Mouse (Mus musculus) spleen, postnatal 10 days (tissue): Measurements from ENCODE around the gene Clmp.
A peak's percentile ranks its signal among the peaks of the same experiment; 100 is the strongest.

Experiments
- DNase-seq, 2 experiments: peaks; one replicate each; pipeline ENCODE4 v3.0.0; 2021 to 2022; ENCODE audit warnings: low spot score in 2 of 2

Gene Clmp

GRCm38 (mm10) chr9:40685801-40686420 lies at the start of gene Clmp:
Clmp (plus strand) TSS chr9:40685962.
- no peak for DNase-seq

GRCm38 (mm10) chr9:40636054-40636453 lies 49.7 kb upstream of the Clmp start:
- DNase-seq: peak; percentile 24 to 71

DNA sequence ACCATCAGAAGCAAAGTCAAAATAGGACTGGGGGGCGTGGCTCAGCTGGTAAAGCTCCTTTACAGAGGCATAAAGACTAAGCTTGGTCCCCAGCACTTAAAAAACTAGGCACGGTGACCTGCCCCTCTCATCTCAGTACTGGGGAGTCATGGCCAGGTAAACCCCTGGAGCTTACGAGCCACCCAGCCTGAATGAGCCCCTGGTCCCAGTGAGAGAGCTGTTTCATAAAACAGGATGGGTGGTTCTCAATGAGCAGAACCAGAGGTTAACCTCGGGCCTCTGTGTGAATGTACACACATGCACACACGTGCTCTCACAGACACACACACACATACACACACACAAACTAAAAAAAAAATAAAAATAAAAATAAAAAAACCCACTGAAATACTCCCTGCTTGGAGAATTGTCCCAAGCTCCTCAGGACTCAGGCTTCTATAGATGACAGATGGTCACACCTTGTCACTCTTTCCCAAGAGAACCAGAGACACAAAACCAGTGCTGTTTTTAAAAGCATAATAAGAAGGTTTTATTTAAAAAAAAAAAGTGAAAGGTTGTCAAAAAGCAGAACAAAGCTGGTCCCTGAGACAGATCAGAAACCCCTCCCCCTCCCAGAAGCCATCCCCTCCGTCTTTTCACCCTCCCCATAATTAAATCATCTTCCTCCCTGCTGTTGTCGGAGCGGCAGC lies 47.9 kb upstream of the Clmp start:
- no peak for DNase-seq

DNA sequence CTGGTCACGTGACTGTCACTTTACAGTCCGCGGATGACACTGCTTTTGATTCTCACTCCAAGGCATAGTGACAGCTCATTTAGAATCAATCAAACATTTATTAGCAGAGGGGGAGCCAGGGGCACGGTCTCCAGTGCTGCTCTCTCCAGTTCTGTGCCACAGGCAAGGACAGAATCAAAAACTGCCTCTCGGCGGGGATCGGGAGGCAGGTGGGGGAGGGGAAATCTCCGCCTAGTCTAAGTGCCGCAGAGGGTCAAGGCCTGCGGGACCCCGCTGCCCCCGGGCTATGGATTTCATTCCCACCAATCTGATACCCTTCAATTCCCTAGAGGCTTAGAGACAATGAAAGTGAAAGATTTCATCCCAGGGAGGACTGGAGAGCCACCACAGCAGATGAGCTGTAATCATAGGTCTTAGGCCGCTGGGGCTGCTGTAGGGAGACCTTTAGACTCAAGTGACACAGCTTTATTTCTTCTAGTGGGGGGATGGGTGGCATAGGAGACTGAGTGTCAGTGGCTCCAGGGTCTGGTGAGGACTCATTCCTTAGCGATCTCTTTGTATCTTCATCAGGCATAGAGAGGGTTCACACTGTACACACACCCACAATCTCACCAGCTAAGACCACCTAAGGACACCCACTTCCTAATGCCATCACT lies 47.2 kb upstream of the Clmp start:
- peak; percentile 15 to 36 for DNase-seq

- no peak for DNase-seq
Observed at GRCm38 (mm10) chr9:40639536-40640187, 46.1 kb upstream of the Clmp start.

- no peak for DNase-seq
Observed at GRCm38 (mm10) chr9:40641318-40641717, 44.4 kb upstream of the Clmp start.

- DNase-seq: no peak
Observed at GRCm38 (mm10) chr9:40642470-40643220, 43.1 kb upstream of the Clmp start.

DNA sequence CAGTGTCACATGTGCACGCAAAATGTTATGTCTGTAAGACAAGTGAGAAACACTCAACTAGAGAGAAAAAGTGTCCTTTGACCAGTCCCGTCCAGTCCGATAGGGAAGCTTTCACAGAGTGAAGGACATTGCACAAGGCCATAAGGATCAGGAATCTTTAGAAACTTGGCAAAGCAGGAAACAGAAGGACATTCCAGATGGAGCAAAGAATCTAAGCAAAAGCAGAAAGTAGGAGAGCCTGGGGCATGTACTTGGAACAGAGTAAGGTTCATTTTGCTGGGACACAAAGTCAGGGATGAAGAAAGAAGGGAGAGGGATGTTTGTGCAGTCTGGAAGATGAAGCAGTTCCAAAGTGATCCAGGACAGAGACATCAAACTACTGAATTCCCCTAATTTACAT lies 36.3 kb upstream of the Clmp start:
- DNase-seq: no peak

- no peak for DNase-seq
Observed at GRCm38 (mm10) chr9:40649983-40650382, 35.8 kb upstream of the Clmp start.

- DNase-seq: no peak
Observed at GRCm38 (mm10) chr9:40651239-40651859, 34.4 kb upstream of the Clmp start.

GRCm38 (mm10) chr9:40652757-40653156 lies 33.0 kb upstream of the Clmp start:
- DNase-seq: no peak

DNA sequence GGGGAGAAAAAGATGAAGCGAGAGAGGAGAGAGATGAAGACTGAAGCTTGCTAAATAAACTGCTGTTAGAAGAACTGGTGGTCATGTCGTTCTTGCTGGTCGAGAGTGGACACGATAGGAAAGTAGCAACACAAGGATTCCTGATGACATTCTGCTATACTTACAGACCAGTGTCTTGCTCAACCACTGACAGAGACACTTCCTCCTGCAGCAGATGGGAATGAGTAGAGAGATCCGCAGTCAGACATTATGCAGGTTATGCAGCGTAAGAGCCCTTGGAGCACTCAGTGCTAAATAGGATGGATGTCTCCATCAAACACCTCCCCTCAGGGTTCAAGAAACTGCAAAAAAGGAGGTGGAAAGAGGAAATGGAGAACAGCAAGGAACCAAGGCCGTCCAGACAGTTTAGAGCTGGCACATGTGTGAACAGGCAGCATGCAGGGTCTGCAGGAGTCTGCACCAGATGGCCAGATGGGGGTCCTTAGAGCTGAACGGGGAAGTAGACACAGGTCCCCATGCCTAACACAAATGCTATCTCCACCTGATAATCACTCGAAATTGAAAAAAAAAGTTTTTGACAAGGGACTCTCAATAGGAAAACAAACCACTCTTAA lies 19.5 kb upstream of the Clmp start:
- DNase-seq: no peak

DNA sequence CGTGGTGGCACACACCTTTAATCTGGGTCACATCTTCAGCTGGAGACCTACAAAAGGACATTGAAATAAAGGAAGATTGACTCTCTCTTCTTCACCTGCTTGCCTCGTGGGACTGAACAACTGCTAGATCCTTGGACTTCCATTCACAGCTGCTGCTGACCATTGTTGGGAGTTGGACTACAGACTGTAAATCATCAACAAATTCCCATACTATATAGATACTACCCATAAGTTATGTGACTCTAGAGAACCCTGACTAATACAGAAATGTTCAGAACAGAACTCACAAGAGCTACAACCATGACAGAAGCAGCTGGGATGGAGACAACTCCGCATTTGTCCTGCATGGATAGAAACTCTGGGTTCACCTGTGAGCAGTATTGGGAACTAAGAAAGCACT lies 15.4 kb upstream of the Clmp start, which contains the start of gene Gm21915:
Gm21915 (plus strand) TSS at position 301 of the 400 bp plus-strand sequence.
- no peak for DNase-seq

GRCm38 (mm10) chr9:40671323-40671930 lies 14.3 kb upstream of the Clmp start:
- no peak for DNase-seq

GRCm38 (mm10) chr9:40675203-40675958 lies 10.4 kb upstream of the Clmp start:
- no peak for DNase-seq

DNA sequence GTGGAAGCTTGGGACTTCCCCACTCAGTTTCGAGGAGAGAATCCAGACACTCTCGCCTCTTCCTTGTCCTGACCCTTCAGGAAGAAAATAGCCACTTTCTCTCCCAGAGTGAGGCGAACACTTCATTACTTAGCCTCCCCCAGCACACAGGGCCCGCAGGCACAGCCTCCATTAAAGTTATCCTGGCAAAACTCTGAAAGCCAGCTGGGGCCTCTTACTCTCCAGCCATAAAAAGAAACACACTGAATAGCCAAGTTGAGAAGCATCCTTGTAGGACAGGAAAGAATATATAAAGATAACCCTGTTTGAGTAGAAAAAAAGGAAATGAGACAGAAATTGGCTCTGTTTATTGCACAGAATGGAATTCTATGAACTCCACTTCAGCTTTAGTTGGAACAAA lies 7.1 kb upstream of the Clmp start:
- no peak for DNase-seq

- no peak for DNase-seq
Observed at GRCm38 (mm10) chr9:40686421-40686899, 698 bp downstream of the Clmp start.

GRCm38 (mm10) chr9:40687053-40687452 lies 1.3 kb downstream of the Clmp start:
- no peak for DNase-seq

DNA sequence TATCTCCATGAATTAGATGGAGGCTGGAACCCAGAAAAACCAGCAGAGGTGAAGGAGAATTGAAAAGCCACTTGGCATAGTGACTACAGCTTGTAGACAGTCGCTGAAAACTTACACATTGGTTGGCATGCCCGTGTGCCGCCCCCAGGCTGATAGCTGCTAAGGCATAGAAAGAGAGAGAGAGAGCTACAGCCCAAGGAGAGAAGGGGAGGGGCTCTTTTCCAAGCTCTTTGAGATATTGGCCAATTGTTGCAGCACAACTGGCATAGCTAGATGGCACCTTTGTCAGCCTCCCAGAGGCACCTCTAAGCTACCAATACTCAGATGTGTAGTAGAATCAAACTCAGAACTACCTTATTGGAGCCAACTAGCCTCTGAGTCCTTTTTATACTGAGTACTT lies 1.8 kb downstream of the Clmp start:
- DNase-seq: no peak

GRCm38 (mm10) chr9:40690511-40690910 lies 4.7 kb downstream of the Clmp start:
- DNase-seq: no peak
